Mouse (Mus musculus): ENCODE results near the gene Gjb6. TPM values are rescaled to one million over a fixed set of nuclear protein-coding genes. Genes with fewer than 3 reads are reported as not detected.

Gjb6 gene
- total RNA-seq, 1 experiment from 2014 or later, result not detected

- no peak for ATAC-seq (replicated peaks in 1 of 2; ENCODE audit: insufficient read depth in 1 of 2, low FRiP score in 2 of 2, low TSS enrichment in 1 of 2, low read depth in 1 of 2, poor library complexity in 2 of 2, severe bottlenecking in 2 of 2)
Measured at GRCm38 (mm10) chr14:57101623-57102022, 31.8 kb downstream of the Gjb6 start.

- no peak for ATAC-seq (replicated peaks in 1 of 2; ENCODE audit: insufficient read depth in 1 of 2, low FRiP score in 2 of 2, low TSS enrichment in 1 of 2, low read depth in 1 of 2, poor library complexity in 2 of 2, severe bottlenecking in 2 of 2)
Measured at GRCm38 (mm10) chr14:57095855-57096254, 37.6 kb downstream of the Gjb6 start.

- ATAC-seq (replicated peaks in 1 of 2; ENCODE audit: insufficient read depth in 1 of 2, low FRiP score in 2 of 2, low TSS enrichment in 1 of 2, low read depth in 1 of 2, poor library complexity in 2 of 2, severe bottlenecking in 2 of 2), result peak; percentile 49 to 83; a peak in 3 of 4 replicates
Measured at GRCm38 (mm10) chr14:57093029-57093428, 40.4 kb downstream of the Gjb6 start.

- no peak for ATAC-seq (replicated peaks in 1 of 2; ENCODE audit: insufficient read depth in 1 of 2, low FRiP score in 2 of 2, low TSS enrichment in 1 of 2, low read depth in 1 of 2, poor library complexity in 2 of 2, severe bottlenecking in 2 of 2)
Measured at GRCm38 (mm10) chr14:57090001-57090400, 43.4 kb downstream of the Gjb6 start.

- no peak for ATAC-seq (replicated peaks in 1 of 2; ENCODE audit: insufficient read depth in 1 of 2, low FRiP score in 2 of 2, low TSS enrichment in 1 of 2, low read depth in 1 of 2, poor library complexity in 2 of 2, severe bottlenecking in 2 of 2)
Measured at GRCm38 (mm10) chr14:57089107-57089506, 44.3 kb downstream of the Gjb6 start.

GRCm38 (mm10) chr14:57084180-57084668, 49.2 kb downstream of the Gjb6 start:
- peak; percentile 49 to 61; a peak in 3 of 4 replicates for ATAC-seq (replicated peaks in 1 of 2; ENCODE audit: insufficient read depth in 1 of 2, low FRiP score in 2 of 2, low TSS enrichment in 1 of 2, low read depth in 1 of 2, poor library complexity in 2 of 2, severe bottlenecking in 2 of 2)

- no peak for ATAC-seq (replicated peaks in 1 of 2; ENCODE audit: insufficient read depth in 1 of 2, low FRiP score in 2 of 2, low TSS enrichment in 1 of 2, low read depth in 1 of 2, poor library complexity in 2 of 2, severe bottlenecking in 2 of 2)
Measured at GRCm38 (mm10) chr14:57082863-57083262, 50.5 kb downstream of the Gjb6 start.

GRCm38 (mm10) chr14:57075537-57075936, 57.9 kb downstream of the Gjb6 start:
- no peak for ATAC-seq (replicated peaks in 1 of 2; ENCODE audit: insufficient read depth in 1 of 2, low FRiP score in 2 of 2, low TSS enrichment in 1 of 2, low read depth in 1 of 2, poor library complexity in 2 of 2, severe bottlenecking in 2 of 2)

Other genes with a start within 250 kb of the Gjb6 start
- 44.2 and 64.1 TPM in 2 replicates for gene Zmym2, start 247.0 kb downstream of the Gjb6 start, total RNA-seq (2017)
- not detected in 2 replicates for gene Gja3, start 75.5 kb downstream of the Gjb6 start, total RNA-seq (2017)
- gene Gjb2, start 28.9 kb downstream of the Gjb6 start, total RNA-seq (2017), result not detected in 2 replicates
- not detected in 2 replicates for gene Gm4491, start 17.7 kb downstream of the Gjb6 start, total RNA-seq (2017)

All from hematopoietic stem cell, adult 5-6 weeks (primary cell).